Mouse (Mus musculus) ES-E14 (cell line): ENCODE results near the gene Gm9507.

Experiments
- CHD2 ChIP-seq: IDR thresholded peaks from 2 replicates; pipeline ENCODE4 v1.6.1; 2014; ENCODE audit warnings: mild to moderate bottlenecking, low read depth, low read length, inconsistent platforms
- ZC3H11A ChIP-seq: IDR thresholded peaks from 2 replicates; pipeline ENCODE4 v1.6.1; 2012; ENCODE audit warnings: low read depth, mild to moderate bottlenecking, inconsistent platforms, low read length, borderline replicate concordance

GRCm38 (mm10) chr10:77818523-77818922 lies 6.9 kb upstream of the Gm9507 start:
- TF ChIP-seq CHD2 = no peak
- no peak for TF ChIP-seq ZC3H11A
